Mouse (Mus musculus) forebrain, embryonic 12.5 days (tissue): Measurements from ENCODE around the gene Slc24a4. TPM values are rescaled to one million over a fixed set of nuclear protein-coding genes. Genes with fewer than 3 reads are reported as not detected.
A peak's percentile ranks its signal among the peaks of the same experiment; 100 is the strongest.

Source experiments
- ATAC-seq: fragments of 200-750 bp; cut with Nextera tagmentation; 2 replicates; pipeline ENCODE4 v1.8.0; 2017; ENCODE audit warnings: moderate TSS enrichment; ENCODE audit not compliant: low FRiP score
- H3K27ac ChIP-seq: fragments of 300-500 bp; sonication (generic); 2 replicates; pipeline ENCODE4 v1.5.1; 2016; ENCODE audit warnings: mild to moderate bottlenecking
- H3K27me3 ChIP-seq: fragments of 300-500 bp; sonication (generic); 2 replicates; pipeline ENCODE4 v1.6.1; 2016; ENCODE audit warnings: mild to moderate bottlenecking
- H3K36me3 ChIP-seq: fragments of 300-500 bp; sonication (generic); replicated peaks from 2 replicates; pipeline ENCODE4 v1.6.1; 2016; ENCODE audit warnings: mild to moderate bottlenecking
- H3K4me1 ChIP-seq: fragments of 300-500 bp; sonication (generic); 2 replicates; pipeline ENCODE4 v1.6.1; 2016
- H3K4me2 ChIP-seq: fragments of 300-500 bp; sonication (generic); 2 replicates; pipeline ENCODE4 v1.6.1; 2016; ENCODE audit warnings: mild to moderate bottlenecking, moderate library complexity
- H3K4me3 ChIP-seq: fragments of 300-500 bp; sonication (generic); replicated peaks from 2 replicates; pipeline ENCODE4 v1.5.1; 2016; ENCODE audit warnings: mild to moderate bottlenecking
- H3K9ac ChIP-seq: fragments of 300-500 bp; sonication (generic); 2 replicates; pipeline ENCODE4 v1.6.1; 2016; ENCODE audit warnings: mild to moderate bottlenecking
- H3K9me3 ChIP-seq: fragments of 300-500 bp; sonication (generic); 2 replicates; pipeline ENCODE4 v1.6.1; 2016
- WGBS: fragments of 180-500 bp; shearing (Covaris S2); methylation state at CpG from one replicate; pipeline ENCODE4 v1.1.7; 2016; 5-methylcytosine and 5-hydroxymethylcytosine counted together
- polyA plus RNA-seq: library from polyadenylated mRNA; unstranded; fragments of >200 nt; fragmentation: Nextera tagmentation; extraction: Ambion mirVana; gene quantifications from 2 replicates; pipeline ENCODE4 v1.2.1, GENCODE M21; 2016

The Slc24a4 gene
- polyA plus RNA-seq, 1 experiment from 2014 or later = 0.31 TPM

DNA sequence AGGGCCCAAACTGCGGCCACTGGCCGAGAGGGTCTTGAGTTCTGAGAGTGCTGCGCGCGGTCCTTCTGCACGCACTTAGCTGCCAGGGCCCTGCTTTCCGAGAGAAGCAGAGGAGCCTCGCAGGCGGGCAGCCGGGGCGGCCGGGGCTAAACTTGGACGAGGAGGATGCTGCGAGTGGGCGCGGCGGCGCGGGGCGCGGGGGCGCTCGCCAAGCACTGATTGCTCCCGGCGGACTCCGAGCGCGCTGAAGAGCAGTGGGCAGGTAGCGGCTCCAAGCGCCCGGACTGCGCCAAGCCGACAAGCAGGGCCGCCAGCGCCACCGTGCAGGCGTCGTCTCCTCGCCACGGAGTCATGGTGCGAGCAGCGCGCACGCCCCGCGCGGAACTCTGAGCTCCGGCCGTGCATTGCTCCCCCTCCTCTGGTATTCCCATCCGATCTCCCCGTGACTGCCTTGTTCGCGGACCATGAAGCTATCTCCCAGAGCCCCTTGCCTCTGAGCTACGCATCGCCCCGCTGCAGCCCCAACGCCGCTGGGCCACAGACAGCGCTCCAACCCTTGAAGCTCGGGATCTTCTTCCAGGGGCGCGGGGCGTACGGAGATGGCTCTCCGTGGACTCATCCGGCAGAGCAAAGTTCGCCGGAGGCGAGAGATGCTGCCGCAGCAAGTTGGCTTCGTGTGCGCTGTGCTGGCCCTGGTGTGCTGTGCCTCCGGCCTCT is 416 bp downstream of the Slc24a4 start:
- no peaks in the 10 kb centered on the region for H3K9me3 ChIP-seq
- peaks cover 68% of the 10 kb centered on the region for H3K27me3 ChIP-seq
- peak overlapping the region; percentile 98 for H3K4me2 ChIP-seq
- H3K4me3 ChIP-seq = peak overlapping the region; percentile 54
- peaks cover 22% of the 10 kb centered on the region for H3K4me1 ChIP-seq
- H3K36me3 ChIP-seq = no peaks in the 10 kb centered on the region
- H3K9ac ChIP-seq = peak overlapping the region; percentile 51
- ATAC-seq = peak; percentile 88
- H3K27ac ChIP-seq = no peak overlapping the region
- under 1% methylated on average over 73 of the region's 73 CpGs for WGBS

DNA sequence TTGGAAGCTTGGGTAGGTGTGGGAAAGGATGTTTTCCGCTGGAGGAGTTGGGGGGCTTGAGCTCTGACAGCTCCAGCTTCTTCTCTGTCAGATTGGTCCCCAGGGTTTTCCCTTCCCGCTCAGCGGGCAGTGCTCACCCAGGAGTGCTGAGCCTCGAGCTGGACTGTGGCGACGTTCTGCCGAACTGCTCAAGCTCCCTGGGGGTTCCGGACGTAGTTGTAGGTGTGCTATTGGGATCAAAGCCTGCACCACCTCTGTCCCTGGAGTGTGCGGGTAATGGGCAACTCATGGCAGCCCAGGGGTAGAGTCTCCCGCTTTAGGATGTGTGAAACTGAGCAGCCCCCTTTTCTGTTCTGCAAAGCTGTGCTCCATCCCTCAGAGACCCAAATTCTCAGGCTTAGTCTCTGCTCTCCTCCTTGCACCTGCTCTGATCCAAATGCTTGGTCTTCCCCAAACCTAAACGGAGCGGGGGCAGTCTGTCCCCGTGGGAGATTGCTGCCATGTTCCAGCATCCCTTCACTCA is 1.0 kb downstream of the Slc24a4 start:
- H3K4me3 ChIP-seq = peak overlapping the region; percentile 54
- no peaks in the 10 kb centered on the region for H3K9me3 ChIP-seq
- H3K4me1 ChIP-seq = peaks cover 22% of the 10 kb centered on the region
- peaks cover 68% of the 10 kb centered on the region for H3K27me3 ChIP-seq
- WGBS = under 1% methylated on average over 12 of the region's 14 CpGs
- H3K9ac ChIP-seq = peak overlapping the region; percentile 51; the same call in 1 of the 2 replicates
- H3K36me3 ChIP-seq = no peaks in the 10 kb centered on the region
- H3K27ac ChIP-seq = no peak overlapping the region
- no peak for ATAC-seq
- peak overlapping the region; percentile 98 for H3K4me2 ChIP-seq

DNA sequence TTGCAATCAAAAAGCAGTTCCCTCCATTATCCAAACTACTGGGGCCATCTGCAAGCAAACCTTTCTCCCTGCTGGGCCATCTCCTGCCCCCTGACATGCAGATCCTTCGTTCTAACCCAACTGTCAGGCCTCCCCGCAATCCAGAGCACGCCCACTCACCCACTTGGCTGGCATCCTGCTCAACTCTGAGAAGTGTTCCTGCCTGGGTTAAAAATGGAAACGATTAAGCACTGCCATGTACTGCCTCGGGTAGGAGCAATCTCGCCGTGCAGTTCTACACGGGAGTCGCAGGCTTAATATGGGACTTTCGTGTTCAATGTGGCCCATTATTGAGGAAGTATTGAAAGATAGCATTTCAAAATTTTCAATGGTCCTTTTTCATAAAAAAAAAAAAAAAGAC is 11.2 kb downstream of the Slc24a4 start:
- Histone ChIP-seq H3K4me3 (no peak overlapping the region), H3K36me3 (no peaks in the 10 kb centered on the region), H3K4me1 (no peaks in the 10 kb centered on the region), H3K27ac (no peak overlapping the region), H3K9me3 (no peaks in the 10 kb centered on the region), H3K4me2 (no peak overlapping the region), H3K27me3 (no peaks in the 10 kb centered on the region), H3K9ac (no peak overlapping the region)
- 94% methylated on average over 10 of the region's 10 CpGs for WGBS
- no peak for ATAC-seq

DNA sequence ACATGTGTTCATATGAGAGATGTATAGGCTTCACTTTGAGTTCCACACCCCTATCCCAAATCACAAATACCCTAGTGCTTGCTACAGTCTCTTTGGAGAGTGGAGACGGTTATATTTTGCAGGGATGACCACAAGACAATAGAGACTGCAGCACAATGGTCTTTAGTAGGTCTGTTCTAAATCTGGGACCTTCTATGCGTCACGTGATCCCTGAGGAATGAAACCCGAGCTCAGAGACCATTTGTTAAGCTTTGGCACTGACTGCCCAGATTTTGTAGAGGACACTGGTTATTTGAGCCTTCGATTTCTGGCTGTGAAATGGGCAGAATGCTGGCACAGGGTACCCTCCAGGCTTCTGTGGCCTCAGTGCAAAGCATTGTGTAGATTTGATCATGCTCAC is 12.8 kb downstream of the Slc24a4 start:
- no peaks in the 10 kb centered on the region for H3K4me1 ChIP-seq
- H3K4me3 ChIP-seq = no peak overlapping the region
- no peak overlapping the region for H3K4me2 ChIP-seq
- H3K9me3 ChIP-seq = no peaks in the 10 kb centered on the region
- ATAC-seq = no peak
- no peak overlapping the region for H3K27ac ChIP-seq
- H3K27me3 ChIP-seq = no peaks in the 10 kb centered on the region
- WGBS = 75% methylated on average over 5 of the region's 5 CpGs
- H3K36me3 ChIP-seq = no peaks in the 10 kb centered on the region
- no peak overlapping the region for H3K9ac ChIP-seq

DNA sequence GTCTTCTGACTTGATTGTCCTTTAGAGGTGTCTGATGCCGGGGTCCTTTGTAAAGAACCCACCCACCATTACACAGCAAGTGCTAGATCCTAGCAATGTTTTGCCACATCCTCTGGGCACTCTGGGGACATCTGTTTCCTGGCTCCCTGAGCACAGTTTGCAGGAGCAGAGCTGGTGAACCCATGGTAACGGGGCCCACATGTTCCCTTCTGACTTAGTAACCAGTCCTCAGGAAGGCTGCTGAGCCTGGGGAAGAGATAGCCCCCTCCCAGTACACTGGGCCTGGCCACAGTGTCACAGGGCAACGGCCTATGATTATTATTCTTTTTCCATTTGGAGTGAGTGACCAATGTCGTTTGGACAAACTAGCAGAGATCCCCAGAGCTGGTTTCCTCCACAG is 19.1 kb downstream of the Slc24a4 start:
- ATAC-seq = no peak
- 70% methylated on average over 4 of the region's 4 CpGs for WGBS
- no peaks in the 10 kb centered on the region for H3K36me3 ChIP-seq
- no peaks in the 10 kb centered on the region for H3K4me1 ChIP-seq
- no peak overlapping the region for H3K9ac ChIP-seq
- no peak overlapping the region for H3K4me2 ChIP-seq
- no peaks in the 10 kb centered on the region for H3K27me3 ChIP-seq
- H3K27ac ChIP-seq = no peak overlapping the region
- no peak overlapping the region for H3K4me3 ChIP-seq
- H3K9me3 ChIP-seq = no peaks in the 10 kb centered on the region

DNA sequence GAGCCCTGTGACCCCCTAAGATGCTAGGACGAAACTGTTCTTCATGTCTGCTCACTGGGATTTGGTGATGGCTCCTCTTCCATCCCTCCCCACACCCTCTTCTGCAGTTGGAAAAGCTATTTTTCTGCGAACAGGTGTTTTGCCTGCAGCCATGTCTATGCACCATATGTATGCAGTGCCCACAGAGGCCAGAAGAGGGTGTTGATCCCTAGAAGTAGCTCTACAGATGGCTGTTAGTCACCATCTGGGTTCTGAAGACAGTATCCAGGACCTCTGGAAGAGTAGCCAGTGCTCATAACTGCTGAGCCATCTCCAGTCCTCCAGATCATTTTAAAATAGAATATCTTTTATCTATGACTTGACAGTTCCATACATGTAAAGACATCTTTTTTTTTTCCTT is 20.2 kb downstream of the Slc24a4 start:
- H3K27ac ChIP-seq = no peak overlapping the region
- no peak for ATAC-seq
- no peaks in the 10 kb centered on the region for H3K36me3 ChIP-seq
- WGBS = 76% methylated on average over 2 of the region's 2 CpGs
- H3K9me3 ChIP-seq = no peaks in the 10 kb centered on the region
- H3K4me2 ChIP-seq = no peak overlapping the region
- H3K9ac ChIP-seq = no peak overlapping the region
- no peaks in the 10 kb centered on the region for H3K4me1 ChIP-seq
- H3K27me3 ChIP-seq = no peaks in the 10 kb centered on the region
- no peak overlapping the region for H3K4me3 ChIP-seq

DNA sequence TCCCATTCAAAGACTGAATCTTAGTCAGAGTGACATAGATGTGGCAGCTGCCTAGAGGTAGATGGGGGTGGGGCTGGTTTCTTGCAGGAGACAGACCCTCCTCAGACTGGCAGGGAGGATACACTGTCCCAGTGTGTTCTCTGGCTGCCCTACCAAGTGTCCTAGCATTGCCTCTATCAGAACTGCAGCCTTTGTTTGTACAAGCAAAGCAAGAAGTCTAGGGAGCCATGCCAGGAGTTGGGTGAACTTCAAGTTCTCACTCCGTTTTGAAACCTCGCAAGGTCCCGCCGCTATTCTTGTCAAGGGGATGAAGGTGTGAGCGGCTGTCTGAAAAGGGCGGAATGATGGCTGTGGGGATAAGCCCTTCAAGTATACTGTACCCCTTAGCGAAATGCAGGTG is 22.7 kb downstream of the Slc24a4 start:
- no peaks in the 10 kb centered on the region for H3K27me3 ChIP-seq
- ATAC-seq = no peak
- no peak overlapping the region for H3K9ac ChIP-seq
- H3K4me1 ChIP-seq = no peaks in the 10 kb centered on the region
- H3K36me3 ChIP-seq = no peaks in the 10 kb centered on the region
- H3K27ac ChIP-seq = no peak overlapping the region
- no peak overlapping the region for H3K4me3 ChIP-seq
- no peaks in the 10 kb centered on the region for H3K9me3 ChIP-seq
- 90% methylated on average over 7 of the region's 7 CpGs for WGBS
- H3K4me2 ChIP-seq = no peak overlapping the region

DNA sequence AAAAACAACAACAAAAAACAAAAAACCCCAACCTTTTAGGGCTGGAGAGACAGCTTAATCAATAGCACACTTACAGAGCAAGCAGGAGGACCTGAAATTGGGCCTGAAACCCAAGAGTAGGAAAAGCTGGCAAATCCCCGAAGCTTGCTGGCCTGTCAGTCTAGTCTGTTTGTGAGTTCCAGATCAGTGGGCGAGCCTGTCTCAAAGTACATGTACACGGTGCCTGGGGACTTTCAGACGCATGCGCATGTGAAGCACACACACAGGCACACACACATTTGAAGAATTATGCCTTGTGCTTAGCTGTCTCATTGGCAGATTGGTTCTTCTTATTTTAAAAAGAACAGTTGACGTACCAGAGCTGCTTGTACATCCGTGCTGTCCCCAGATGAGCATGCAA is 25.3 kb downstream of the Slc24a4 start:
- no peaks in the 10 kb centered on the region for H3K27me3 ChIP-seq
- no peak overlapping the region for H3K4me2 ChIP-seq
- no peaks in the 10 kb centered on the region for H3K9me3 ChIP-seq
- no peak overlapping the region for H3K9ac ChIP-seq
- no peaks in the 10 kb centered on the region for H3K4me1 ChIP-seq
- no peak for ATAC-seq
- H3K27ac ChIP-seq = no peak overlapping the region
- H3K36me3 ChIP-seq = no peaks in the 10 kb centered on the region
- 93% methylated on average over 7 of the region's 7 CpGs for WGBS
- no peak overlapping the region for H3K4me3 ChIP-seq

DNA sequence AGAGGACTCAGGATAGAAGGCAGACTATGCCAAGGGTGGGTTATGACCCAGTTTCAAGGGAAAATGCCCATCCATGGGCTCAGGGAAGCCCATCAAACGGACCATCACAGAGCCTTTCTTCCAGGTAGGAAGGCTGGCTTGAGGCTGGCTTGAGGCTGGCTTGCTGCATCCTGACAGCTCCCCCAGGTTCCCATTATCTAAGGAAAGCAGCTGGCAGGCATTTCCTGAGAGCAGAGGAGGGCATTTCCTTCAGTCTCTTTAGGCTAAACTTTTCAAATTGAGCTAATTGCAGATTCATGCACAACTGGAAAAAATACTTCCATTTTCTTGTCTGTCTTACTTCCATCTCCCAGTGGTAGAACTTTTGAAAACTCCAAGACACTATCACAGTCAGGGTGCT is 26.3 kb downstream of the Slc24a4 start:
- H3K9ac ChIP-seq = no peak overlapping the region
- WGBS = 58% methylated on average over 1 of the region's 1 CpGs
- no peaks in the 10 kb centered on the region for H3K9me3 ChIP-seq
- H3K36me3 ChIP-seq = no peaks in the 10 kb centered on the region
- ATAC-seq = no peak
- no peak overlapping the region for H3K4me2 ChIP-seq
- H3K27me3 ChIP-seq = no peaks in the 10 kb centered on the region
- H3K27ac ChIP-seq = no peak overlapping the region
- H3K4me1 ChIP-seq = no peaks in the 10 kb centered on the region
- H3K4me3 ChIP-seq = no peak overlapping the region

DNA sequence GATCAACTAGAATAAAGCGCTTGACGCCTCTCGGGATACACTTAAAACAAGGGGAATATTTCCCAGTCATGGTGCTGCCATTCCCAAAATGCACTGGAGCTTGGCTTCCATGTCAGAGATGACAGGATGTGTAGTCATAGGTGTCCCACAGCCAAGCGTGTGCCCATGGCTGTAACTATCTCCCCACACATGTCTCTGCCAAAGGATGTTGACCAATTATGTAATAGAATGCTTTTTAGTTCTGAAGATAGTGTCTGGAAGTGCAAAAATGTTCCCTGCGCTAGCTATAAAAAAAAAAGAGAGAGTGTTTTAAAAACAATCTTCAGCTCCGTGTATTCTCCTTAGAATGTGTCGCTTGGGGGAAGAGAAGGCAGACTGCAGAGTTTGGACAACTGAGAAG is 36.1 kb downstream of the Slc24a4 start:
- Histone ChIP-seq H3K4me2 (no peak overlapping the region), H3K9ac (no peak overlapping the region), H3K4me3 (no peak overlapping the region), H3K27ac (no peak overlapping the region), H3K4me1 (peaks cover 5% of the 10 kb centered on the region; the same call in 1 of the 2 replicates), H3K9me3 (no peaks in the 10 kb centered on the region), H3K36me3 (no peaks in the 10 kb centered on the region), H3K27me3 (peaks cover 3% of the 10 kb centered on the region; the same call in 1 of the 2 replicates)
- WGBS = 91% methylated on average over 7 of the region's 7 CpGs
- ATAC-seq = no peak

DNA sequence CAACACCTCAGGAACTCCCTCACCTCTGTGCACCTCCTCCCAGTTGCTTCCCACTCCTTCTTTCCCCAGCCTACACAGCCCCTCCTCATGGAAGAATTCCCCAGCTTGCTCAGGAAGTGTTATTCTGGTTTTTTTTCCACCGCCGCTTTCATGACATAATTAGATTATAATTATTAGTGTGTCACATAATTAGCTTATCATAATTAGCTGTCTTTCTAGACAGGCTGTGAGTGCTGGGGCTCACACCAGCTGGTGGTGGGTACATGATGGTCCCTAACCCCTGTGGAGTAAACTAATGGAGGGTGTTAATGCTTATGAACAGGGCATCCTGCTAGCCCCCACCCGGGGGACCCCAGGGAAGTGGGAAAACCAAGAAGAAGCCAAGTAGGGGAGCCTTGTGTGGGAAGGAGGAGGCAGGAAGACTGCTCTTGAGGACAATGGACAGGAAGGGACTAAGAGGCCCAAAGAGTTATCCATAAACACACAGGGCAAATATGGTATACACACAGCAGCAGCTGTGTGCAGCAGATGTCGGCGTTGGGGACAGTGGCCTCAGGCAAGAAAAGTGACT is 38.2 kb downstream of the Slc24a4 start:
- WGBS = 63% methylated on average over 5 of the region's 5 CpGs
- no peaks in the 10 kb centered on the region for H3K9me3 ChIP-seq
- peak; percentile 55; the same call in 1 of the 2 replicates for ATAC-seq
- no peak overlapping the region for H3K4me3 ChIP-seq
- no peak overlapping the region for H3K4me2 ChIP-seq
- H3K4me1 ChIP-seq = peaks cover 5% of the 10 kb centered on the region; the same call in 1 of the 2 replicates
- H3K9ac ChIP-seq = no peak overlapping the region
- H3K27ac ChIP-seq = 0 out of 2 replicates have a peak overlapping the region, but pooled peaks have one; percentile 13
- peaks cover 3% of the 10 kb centered on the region; the same call in 1 of the 2 replicates for H3K27me3 ChIP-seq
- H3K36me3 ChIP-seq = no peaks in the 10 kb centered on the region

DNA sequence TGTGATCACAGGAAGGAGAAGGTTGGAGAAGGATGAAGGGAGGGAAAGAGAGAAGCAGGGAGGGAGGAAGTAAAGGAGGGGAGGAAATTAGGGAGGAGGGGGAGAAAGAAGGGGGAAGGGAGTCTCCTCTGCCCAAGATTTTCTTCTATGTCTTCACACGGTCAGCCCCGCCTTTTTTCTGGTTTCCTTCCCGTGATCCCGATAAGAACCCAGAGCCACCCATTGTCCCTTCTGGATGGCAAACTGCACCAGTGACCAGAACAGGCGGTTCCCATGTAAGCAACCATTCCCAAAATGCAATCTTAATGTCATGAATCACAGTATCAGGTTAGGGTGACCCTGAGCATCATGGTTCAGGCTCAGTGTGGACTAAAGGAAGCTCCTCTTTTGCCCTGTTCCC is 38.8 kb downstream of the Slc24a4 start:
- no peaks in the 10 kb centered on the region for H3K9me3 ChIP-seq
- no peak overlapping the region for H3K4me2 ChIP-seq
- 77% methylated on average over 5 of the region's 5 CpGs for whole genome bisulfite sequencing
- H3K27ac ChIP-seq = no peak overlapping the region
- no peak overlapping the region for H3K4me3 ChIP-seq
- ATAC-seq = no peak
- peaks cover 5% of the 10 kb centered on the region; the same call in 1 of the 2 replicates for H3K4me1 ChIP-seq
- no peaks in the 10 kb centered on the region for H3K36me3 ChIP-seq
- peaks cover 3% of the 10 kb centered on the region; the same call in 1 of the 2 replicates for H3K27me3 ChIP-seq
- no peak overlapping the region for H3K9ac ChIP-seq

DNA sequence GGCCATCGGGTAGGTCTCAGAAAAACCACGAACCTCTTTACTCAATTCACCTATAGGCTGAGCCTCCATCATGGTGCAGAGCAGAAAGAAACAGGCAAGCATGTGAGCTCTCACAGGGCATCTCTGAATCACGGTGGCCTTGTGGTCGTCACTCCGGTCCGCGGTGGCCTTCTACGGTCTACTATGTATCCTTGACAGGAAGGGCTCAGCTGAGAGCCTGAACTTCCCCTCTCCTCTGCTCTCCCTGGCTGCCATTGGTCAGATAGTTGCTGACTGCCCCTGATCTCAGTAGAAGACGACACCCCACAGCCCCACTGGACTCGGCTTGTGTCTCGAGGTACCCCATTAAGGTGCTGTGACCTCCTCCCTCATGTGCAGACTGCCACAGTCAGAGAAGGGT is 44.2 kb downstream of the Slc24a4 start:
- WGBS = 88% methylated on average over 11 of the region's 11 CpGs
- H3K4me2 ChIP-seq = no peak overlapping the region
- H3K36me3 ChIP-seq = no peaks in the 10 kb centered on the region
- no peak overlapping the region for H3K4me3 ChIP-seq
- no peaks in the 10 kb centered on the region for H3K27me3 ChIP-seq
- no peak overlapping the region for H3K9ac ChIP-seq
- no peaks in the 10 kb centered on the region for H3K9me3 ChIP-seq
- H3K4me1 ChIP-seq = no peaks in the 10 kb centered on the region
- no peak for ATAC-seq
- no peak overlapping the region for H3K27ac ChIP-seq
